Mouse (Mus musculus) left cerebral cortex, adult 2 months (tissue): ENCODE data around the gene Taf4. TPM values are rescaled to one million over a fixed set of nuclear protein-coding genes. Genes with fewer than 3 reads are reported as not detected.

Experiments used
- DNase-seq, 2 experiments: peaks; one replicate each; pipeline ENCODE4 v3.0.0; 2021 to 2022; ENCODE audit warnings: low spot score in 2 of 2, mixed read lengths in 1 of 2; ENCODE audit errors: extremely low spot score in 1 of 2
- H3K27ac ChIP-seq: fragments of 200-600 bp; 2 replicates; pipeline ENCODE4 v1.8.1; 2022
- H3K4me3 ChIP-seq: fragments of 200-600 bp; 2 replicates; pipeline ENCODE4 v1.8.1; 2022
- CTCF ChIP-seq: fragments of 200-600 bp; IDR thresholded peaks from 2 replicates; pipeline ENCODE4 v1.8.1; 2022; ENCODE audit warnings: antibody characterized with exemption, mild to moderate bottlenecking, moderate library complexity
- intact Hi-C: fragments of 180-260 bp; cut with DNase I; formaldehyde crosslinking; loops from one replicate; pipeline ENCODE4 v1.15.1; 2025
- total RNA-seq, 2 experiments: library from RNA; stranded (reverse); gene quantifications; 2 replicates each; pipeline ENCODE4 v1.2.3; 2021

Gene Taf4
- total RNA-seq, 2 experiments from 2014 or later, result 18.5 to 22.1 TPM

- no peak overlapping the region for H3K4me3 ChIP-seq
- no peak for TF ChIP-seq CTCF
- no peak for DNase-seq
- intact Hi-C loops, result no loop called here
- peak overlapping the region; percentile 99; the same call in 1 of the 2 replicates for H3K27ac ChIP-seq
These were observed 1.8 kb upstream of the Taf4 start for GRCm38 (mm10) chr2:179978250-179978649.

- H3K4me3 ChIP-seq, result peak overlapping the region; percentile 81
- TF ChIP-seq CTCF, result no peak
- DNase-seq, result no peak
- intact Hi-C loops, result loop anchor here (1.0 kb wide), 1 partner anchor 47 kb away; the partner anchor contains the start of gene Lsm14b
- H3K27ac ChIP-seq, result peak overlapping the region; percentile 99
These were observed 1.0 kb upstream of the Taf4 start for GRCm38 (mm10) chr2:179977344-179978025.

- no peak for TF ChIP-seq CTCF
- H3K4me3 ChIP-seq, result peak overlapping the region; percentile 81
- intact Hi-C loops, result loop anchor here (1.0 kb wide), 1 partner anchor 66 kb away; the partner anchor contains the start of genes Psma7 and Ss18l1
- peak overlapping the region; percentile 70; the same call in 1 of the 2 replicates for H3K27ac ChIP-seq
- no peak for DNase-seq
These were observed 185 bp downstream of the Taf4 start for GRCm38 (mm10) chr2:179976295-179976627.

GRCm38 (mm10) chr2:179975851-179976250 lies 595 bp downstream of the Taf4 start:
- Histone ChIP-seq H3K27ac (no peak overlapping the region), H3K4me3 (no peak overlapping the region)
- peak; percentile 37 to 41 for DNase-seq
- intact Hi-C loops, result loop anchor here (1.0 to 2.0 kb wide), 2 partner anchors 59 to 66 kb away; partner anchors contain the start of genes Psma7 and Ss18l1
- no peak for TF ChIP-seq CTCF

GRCm38 (mm10) chr2:179974651-179975471 lies 1.6 kb downstream of the Taf4 start:
- Histone ChIP-seq H3K4me3 (peak overlapping the region; percentile 59), H3K27ac (no peak overlapping the region)
- intact Hi-C loops, result loop anchor here (2.0 to 5.0 kb wide), 2 partner anchors 43 to 58 kb away; no protein-coding TSS in a partner anchor
- TF ChIP-seq CTCF, result no peak
- peak in 1 of 2 experiments; percentile 29 for DNase-seq

GRCm38 (mm10) chr2:179973871-179974628 lies 2.4 kb downstream of the Taf4 start:
- no peak overlapping the region for H3K27ac ChIP-seq
- DNase-seq, result no peak
- no peak for TF ChIP-seq CTCF
- H3K4me3 ChIP-seq, result peak overlapping the region; percentile 59
- intact Hi-C loops, result loop anchor here (2.0 to 5.0 kb wide), 2 partner anchors 42 to 57 kb away; no protein-coding TSS in a partner anchor

GRCm38 (mm10) chr2:179972406-179972805 lies 4.0 kb downstream of the Taf4 start:
- intact Hi-C loops, result loop anchor here (5.0 kb wide), 1 partner anchor 40 kb away; no protein-coding TSS in a partner anchor
- TF ChIP-seq CTCF, result no peak
- no peak overlapping the region for H3K4me3 ChIP-seq
- no peak for DNase-seq
- H3K27ac ChIP-seq, result no peak overlapping the region

GRCm38 (mm10) chr2:179971891-179972290 lies 4.6 kb downstream of the Taf4 start:
- no peak overlapping the region for H3K4me3 ChIP-seq
- no peak for DNase-seq
- no peak overlapping the region for H3K27ac ChIP-seq
- TF ChIP-seq CTCF, result no peak
- intact Hi-C loops, result loop anchor here (5.0 kb wide), 1 partner anchor 40 kb away; no protein-coding TSS in a partner anchor

- intact Hi-C loops, result no loop called here
- no peak for TF ChIP-seq CTCF
- no peak for DNase-seq
These were observed 7.3 kb downstream of the Taf4 start for GRCm38 (mm10) chr2:179969137-179969536.

GRCm38 (mm10) chr2:179967633-179968032 lies 8.8 kb downstream of the Taf4 start:
- no peak for TF ChIP-seq CTCF
- no peak overlapping the region for H3K27ac ChIP-seq
- intact Hi-C loops, result no loop called here
- DNase-seq, result no peak
- H3K4me3 ChIP-seq, result no peak overlapping the region

More at GRCm38 (mm10) chr2:179969137-179969536, 7.3 kb downstream of the Taf4 start:
- H3K27ac ChIP-seq, result no peak overlapping the region
- H3K4me3 ChIP-seq, result no peak overlapping the region

- no peak for DNase-seq
- intact Hi-C loops, result no loop called here
- Histone ChIP-seq H3K27ac (no peak overlapping the region), H3K4me3 (no peak overlapping the region)
- no peak for TF ChIP-seq CTCF
These were observed 15.0 kb downstream of the Taf4 start for GRCm38 (mm10) chr2:179961420-179961819.
